Comparison of ENCODE assay signal across 27 mouse cellular contexts in genomic region chr12:106158620-106159019, GRCm38 (mm10).
A peak's percentile ranks its signal among the peaks of the same experiment; 100 is the strongest.
DNase-seq lines count a peak whose midpoint lies in the region; ATAC-seq and TF ChIP-seq lines count a peak whose summit lies in the region.
"Had no signal": no experiment of that assay in that cellular context is flagged by ENCODE, and none has a peak within 500 bp of the region (broad histone marks: within the 10 kb centered on the region; RNA-seq: fewer than 3 reads in every experiment).

No protein-coding gene starts in this region.

- H3K36me3 ChIP-seq in heart, embryonic 14.5 days (ENCODE audit: control insufficient read depth, insufficient read depth, low read length) = no peaks in the 10 kb centered on the region
- H3K36me3 ChIP-seq: embryonic facial prominence, embryonic 12.5 days; hindbrain, embryonic 10.5 days; hindbrain, embryonic 15.5 days; liver, embryonic 15.5 days had no signal

- TF ChIP-seq CTCF in layer of hippocampus, adult 2 months (conservative IDR thresholded peaks at IDR 0.05) = no peak

- no peak for ATAC-seq in heart, embryonic 14.5 days (ENCODE audit: insufficient number of reproducible peaks, insufficient read depth, low FRiP score, low read depth)
- ATAC-seq: CD4-positive, CD25-positive, alpha-beta regulatory T cell, adult 4 months; forebrain, embryonic 14.5 days; midbrain, embryonic 16.5 days had no signal

- no peak overlapping the region for H3K4me3 ChIP-seq in heart, embryonic 14.5 days (ENCODE audit: control insufficient read depth in 1 of 2, insufficient read depth in 1 of 2, low read depth in 1 of 2, low read length in 2 of 2)
- no peak overlapping the region for H3K4me3 ChIP-seq in layer of hippocampus, adult 2 months
- H3K4me3 ChIP-seq: embryonic facial prominence, embryonic 12.5 days; hindbrain, embryonic 10.5 days; hindbrain, embryonic 15.5 days; liver, embryonic 15.5 days had no signal

- intact Hi-C loops in heart, postnatal 10 days (cut with DNase I) = no loop called here

- H3K4me2 ChIP-seq in heart, embryonic 14.5 days (ENCODE audit: low read length) = peak overlapping the region; percentile 11; the same call in 1 of the 2 replicates
- H3K4me2 ChIP-seq: embryonic facial prominence, embryonic 12.5 days; hindbrain, embryonic 15.5 days; liver, embryonic 15.5 days; lung, embryonic 14.5 days; midbrain, embryonic 11.5 days had no signal

- no peak for DNase-seq in heart, adult 11 months
- peak in 1 of 2 experiments; percentile 19 for DNase-seq in layer of hippocampus, adult 2 months (ENCODE audit: low spot score in 2 of 2)
- no peak for DNase-seq in layer of hippocampus, postnatal 14 days (ENCODE audit: low spot score in 2 of 2)
- DNase-seq in heart, postnatal 10 days = peak; percentile 20 to 21
- peak; percentile 39 for DNase-seq in testis, postnatal 14 days (ENCODE audit: low spot score)
- DNase-seq in kidney, adult 8-10 months = no peak
- DNase-seq: adrenal gland, postnatal 14 days; cerebellum, adult 11-12 months; cerebellum, adult 9-11 months; embryo, embryonic 11 days; kidney, adult 18-20 months; kidney, postnatal 36 days; liver; lung, embryonic 14.5 days; lung, postnatal 14 days; right cerebral cortex, adult 18-20 months; spleen, adult 18-20 months; thymus, postnatal 4 days had no signal

- WGBS in heart, embryonic 14.5 days = 55% methylated on average over 14 of the region's 14 CpGs

- H3K9me3 ChIP-seq in heart, embryonic 14.5 days (ENCODE audit: control insufficient read depth, low read length) = no peaks in the 10 kb centered on the region
- H3K9me3 ChIP-seq: embryonic facial prominence, embryonic 12.5 days; hindbrain, embryonic 10.5 days; hindbrain, embryonic 15.5 days; liver, embryonic 15.5 days had no signal

- peaks cover 4 to 6% of the 10 kb centered on the region in 2 experiments; a peak in 1 of 4 replicates for H3K4me1 ChIP-seq in heart, embryonic 14.5 days (ENCODE audit: control insufficient read depth in 2 of 2, insufficient read depth in 2 of 2, low read length in 2 of 2)
- H3K4me1 ChIP-seq: embryonic facial prominence, embryonic 12.5 days; hindbrain, embryonic 10.5 days; hindbrain, embryonic 15.5 days; liver, embryonic 15.5 days had no signal

- no peak overlapping the region for H3K27ac ChIP-seq in heart, embryonic 14.5 days (replicated peaks in 1 of 2; ENCODE audit: control insufficient read depth in 1 of 2, insufficient read depth in 1 of 2, low read depth in 2 of 2, low read length in 2 of 2)
- peak overlapping the region; percentile 65; the same call in 1 of the 2 replicates for H3K27ac ChIP-seq in layer of hippocampus, adult 2 months
- H3K27ac ChIP-seq: embryonic facial prominence, embryonic 12.5 days; hindbrain, embryonic 10.5 days; hindbrain, embryonic 15.5 days; liver, embryonic 15.5 days had no signal

- H3K27me3 ChIP-seq in heart, embryonic 14.5 days (ENCODE audit: control insufficient read depth, insufficient read depth, low read length) = peaks cover 7% of the 10 kb centered on the region; the same call in 1 of the 2 replicates
- H3K27me3 ChIP-seq: embryonic facial prominence, embryonic 12.5 days; hindbrain, embryonic 15.5 days; liver, embryonic 15.5 days had no signal

- H3K9ac ChIP-seq in heart, embryonic 14.5 days (ENCODE audit: low read length) = no peak overlapping the region
- H3K9ac ChIP-seq: embryonic facial prominence, embryonic 12.5 days; hindbrain, embryonic 15.5 days; liver, embryonic 15.5 days; lung, embryonic 14.5 days had no signal

Comparison
In these comparisons a context has a peak if more than half of its experiments do, and no peak if none do; other contexts are left out.
1. DNase-seq: peak in heart, postnatal 10 days (2 of 2) and testis, postnatal 14 days (single experiment); none in heart, adult 11 months (single experiment), layer of hippocampus, postnatal 14 days (0 of 2) and kidney, adult 8-10 months (0 of 2).